Mouse (Mus musculus): ENCODE results near the gene Mif4gd. TPM values are rescaled to one million over a fixed set of nuclear protein-coding genes. Genes with fewer than 3 reads are reported as not detected.

Mif4gd gene
- polyA plus RNA-seq, 1 experiment from 2014 or later = 34.4 TPM

GRCm38 (mm10) chr11:115618732-115619516 lies 6.2 kb upstream of the Mif4gd start:
- Histone ChIP-seq H3K27ac (no peak overlapping the region), H3K27me3 (replicated peaks) (no peaks in the 10 kb centered on the region), H3K9ac (no peak overlapping the region), H3K36me3 (peaks cover 9% of the 10 kb centered on the region), H3K4me2 (no peak overlapping the region), H3K9me3 (no peaks in the 10 kb centered on the region), H3K4me1 (0 out of 2 replicates have a peak, but pooled peaks cover 6% of the 10 kb centered on the region), H3K4me3 (replicated peaks) (no peak overlapping the region)
- 89% methylated on average over 16 of the region's 16 CpGs for WGBS
- ATAC-seq (ENCODE audit: insufficient read depth, low FRiP score, low read depth) = no peak

GRCm38 (mm10) chr11:115618001-115618400 lies 5.2 kb upstream of the Mif4gd start:
- H3K36me3 ChIP-seq = peaks cover 9% of the 10 kb centered on the region

GRCm38 (mm10) chr11:115616893-115617292 lies 4.1 kb upstream of the Mif4gd start:
- no peak overlapping the region for H3K4me3 ChIP-seq (replicated peaks)
- peaks cover 15% of the 10 kb centered on the region; the same call in 1 of the 2 replicates for H3K4me1 ChIP-seq
- ATAC-seq (ENCODE audit: insufficient read depth, low FRiP score, low read depth) = no peak
- H3K9me3 ChIP-seq = no peaks in the 10 kb centered on the region
- no peak overlapping the region for H3K9ac ChIP-seq
- H3K27ac ChIP-seq = no peak overlapping the region
- WGBS = 77% methylated on average over 6 of the region's 6 CpGs
- H3K4me2 ChIP-seq = no peak overlapping the region
- H3K27me3 ChIP-seq (replicated peaks) = no peaks in the 10 kb centered on the region
- H3K36me3 ChIP-seq = peaks cover 5% of the 10 kb centered on the region; the same call in 1 of the 2 replicates

More at GRCm38 (mm10) chr11:115618001-115618400, 5.2 kb upstream of the Mif4gd start:
- Histone ChIP-seq H3K9me3 (no peaks in the 10 kb centered on the region), H3K27ac (no peak overlapping the region), H3K4me1 (peaks cover 12% of the 10 kb centered on the region; the same call in 1 of the 2 replicates), H3K4me3 (replicated peaks) (no peak overlapping the region), H3K27me3 (replicated peaks) (no peaks in the 10 kb centered on the region), H3K4me2 (no peak overlapping the region), H3K9ac (no peak overlapping the region)
- ATAC-seq (ENCODE audit: insufficient read depth, low FRiP score, low read depth) = no peak
- WGBS = 66% methylated on average over 2 of the region's 2 CpGs

- Histone ChIP-seq H3K9me3 (no peaks in the 10 kb centered on the region), H3K36me3 (peaks cover 5% of the 10 kb centered on the region; the same call in 1 of the 2 replicates)
Observed at GRCm38 (mm10) chr11:115616371-115616770, 3.6 kb upstream of the Mif4gd start.

GRCm38 (mm10) chr11:115615875-115616274 lies 3.1 kb upstream of the Mif4gd start:
- H3K4me2 ChIP-seq = no peak overlapping the region
- H3K27ac ChIP-seq = no peak overlapping the region
- H3K36me3 ChIP-seq = peaks cover 5% of the 10 kb centered on the region; the same call in 1 of the 2 replicates
- H3K9ac ChIP-seq = no peak overlapping the region
- no peaks in the 10 kb centered on the region for H3K9me3 ChIP-seq
- H3K4me1 ChIP-seq = peaks cover 19% of the 10 kb centered on the region; the same call in 1 of the 2 replicates
- no peak for ATAC-seq (ENCODE audit: insufficient read depth, low FRiP score, low read depth)
- no peaks in the 10 kb centered on the region for H3K27me3 ChIP-seq (replicated peaks)
- H3K4me3 ChIP-seq (replicated peaks) = no peak overlapping the region
- 87% methylated on average over 6 of the region's 6 CpGs for WGBS

More at GRCm38 (mm10) chr11:115616371-115616770, 3.6 kb upstream of the Mif4gd start:
- Histone ChIP-seq H3K4me2 (no peak overlapping the region), H3K4me3 (replicated peaks) (no peak overlapping the region), H3K27ac (no peak overlapping the region), H3K9ac (no peak overlapping the region), H3K4me1 (peaks cover 19% of the 10 kb centered on the region; the same call in 1 of the 2 replicates), H3K27me3 (replicated peaks) (no peaks in the 10 kb centered on the region)
- 88% methylated on average over 7 of the region's 7 CpGs for WGBS
- no peak for ATAC-seq (ENCODE audit: insufficient read depth, low FRiP score, low read depth)

- WGBS = 76% methylated on average over 15 of the region's 15 CpGs
- Histone ChIP-seq H3K4me3 (replicated peaks) (no peak overlapping the region), H3K36me3 (peaks cover 5% of the 10 kb centered on the region; the same call in 1 of the 2 replicates), H3K4me1 (peaks cover 19% of the 10 kb centered on the region; the same call in 1 of the 2 replicates), H3K4me2 (no peak overlapping the region), H3K9me3 (no peaks in the 10 kb centered on the region), H3K27ac (peak overlapping the region; percentile 27), H3K27me3 (replicated peaks) (no peaks in the 10 kb centered on the region), H3K9ac (no peak overlapping the region)
- ATAC-seq (ENCODE audit: insufficient read depth, low FRiP score, low read depth) = no peak
Observed at GRCm38 (mm10) chr11:115615108-115615825, 2.5 kb upstream of the Mif4gd start.

GRCm38 (mm10) chr11:115614346-115615107 lies 1.8 kb upstream of the Mif4gd start:
- H3K27ac ChIP-seq = 0 out of 2 replicates have a peak overlapping the region, but pooled peaks have one; percentile 27
- no peaks in the 10 kb centered on the region for H3K9me3 ChIP-seq

GRCm38 (mm10) chr11:115613138-115613945 lies 573 bp upstream of the Mif4gd start:
- Histone ChIP-seq H3K27me3 (replicated peaks) (no peaks in the 10 kb centered on the region), H3K4me2 (peak overlapping the region; percentile 91), H3K9me3 (no peaks in the 10 kb centered on the region), H3K36me3 (peaks cover 14% of the 10 kb centered on the region; the same call in 1 of the 2 replicates), H3K4me3 (replicated peaks) (peak overlapping the region; percentile 79), H3K9ac (peak overlapping the region; percentile 81), H3K4me1 (peaks cover 19% of the 10 kb centered on the region; the same call in 1 of the 2 replicates), H3K27ac (peak overlapping the region; percentile 98)
- ATAC-seq (ENCODE audit: insufficient read depth, low FRiP score, low read depth) = no peak
- 0% methylated on average over 16 of the region's 16 CpGs for WGBS

More at GRCm38 (mm10) chr11:115614346-115615107, 1.8 kb upstream of the Mif4gd start:
- Histone ChIP-seq H3K36me3 (peaks cover 5% of the 10 kb centered on the region; the same call in 1 of the 2 replicates), H3K9ac (no peak overlapping the region), H3K4me1 (peaks cover 19% of the 10 kb centered on the region; the same call in 1 of the 2 replicates), H3K27me3 (replicated peaks) (no peaks in the 10 kb centered on the region), H3K4me2 (no peak overlapping the region), H3K4me3 (replicated peaks) (no peak overlapping the region)
- 78% methylated on average over 10 of the region's 10 CpGs for WGBS
- no peak for ATAC-seq (ENCODE audit: insufficient read depth, low FRiP score, low read depth)

- Histone ChIP-seq H3K9ac (peak overlapping the region; percentile 81), H3K36me3 (peaks cover 18% of the 10 kb centered on the region), H3K4me3 (replicated peaks) (peak overlapping the region; percentile 79), H3K4me2 (peak overlapping the region; percentile 91), H3K27ac (peak overlapping the region; percentile 98), H3K9me3 (no peaks in the 10 kb centered on the region), H3K4me1 (peaks cover 19% of the 10 kb centered on the region; the same call in 1 of the 2 replicates), H3K27me3 (replicated peaks) (no peaks in the 10 kb centered on the region)
- peak; percentile 5 for ATAC-seq (ENCODE audit: insufficient read depth, low FRiP score, low read depth)
- WGBS = under 1% methylated on average over 13 of the region's 13 CpGs
Observed at GRCm38 (mm10) chr11:115612059-115612409, 735 bp downstream of the Mif4gd start.

GRCm38 (mm10) chr11:115611173-115611572 lies 1.6 kb downstream of the Mif4gd start:
- H3K27ac ChIP-seq = no peak overlapping the region
- H3K36me3 ChIP-seq = peaks cover 26% of the 10 kb centered on the region
- ATAC-seq (ENCODE audit: insufficient read depth, low FRiP score, low read depth) = no peak
- H3K27me3 ChIP-seq (replicated peaks) = no peaks in the 10 kb centered on the region
- 67% methylated on average over 6 of the region's 6 CpGs for WGBS
- H3K4me3 ChIP-seq (replicated peaks) = 0 out of 2 replicates have a peak overlapping the region, but pooled peaks have one; percentile 79
- H3K4me2 ChIP-seq = no peak overlapping the region
- H3K4me1 ChIP-seq = peaks cover 19% of the 10 kb centered on the region; the same call in 1 of the 2 replicates
- no peaks in the 10 kb centered on the region for H3K9me3 ChIP-seq
- no peak overlapping the region for H3K9ac ChIP-seq

All from stomach, embryonic 15.5 days (tissue).